Mouse (Mus musculus): ENCODE measurements at regions not wholly inside any gene's neighbourhood (a gene's known extent, or its start where the extent isn't known, plus 50 kb on each side); places are given as distances from the start of the nearest gene placed in this dataset.
"Not testable (repeated sequence)": the region's sequence is repeated elsewhere in the genome, so short reads cannot be mapped to it uniquely, and the experiment has no call there.

DNA sequence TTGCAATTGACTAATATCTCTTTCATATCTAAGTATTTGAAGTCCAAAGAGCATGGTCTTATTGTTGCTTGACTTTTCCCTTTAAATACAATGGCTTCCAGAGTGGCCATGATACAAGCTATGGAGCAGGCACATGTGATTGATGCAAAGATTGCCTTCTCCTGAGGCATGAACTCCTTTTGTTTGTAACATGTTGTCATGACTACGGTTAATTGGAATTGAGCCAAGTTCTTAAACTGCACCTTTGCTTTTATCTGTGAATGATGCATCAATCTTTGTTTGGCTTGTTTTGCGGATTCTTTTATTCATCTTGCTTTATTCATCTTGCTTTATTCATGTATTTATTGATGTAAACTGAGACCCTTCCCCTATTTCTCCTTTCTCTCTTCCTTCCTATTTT is 711.8 kb downstream of the Trib2 start:
- Histone ChIP-seq H3K27me3 (ENCODE audit: control insufficient read depth, insufficient read depth, low read length) (no peaks in the 10 kb centered on the region), H3K36me3 (ENCODE audit: control insufficient read depth, insufficient read depth, low read length) (no peaks in the 10 kb centered on the region), H3K27ac (ENCODE audit: insufficient read depth, low read depth, low read length) (no peak overlapping the region), H3K4me3 (ENCODE audit: low read depth, low read length) (no peak overlapping the region), H3K4me1 (ENCODE audit: control insufficient read depth, insufficient read depth, insufficient read length, low read length) (no peaks in the 10 kb centered on the region)
- TF ChIP-seq POLR2A (IDR thresholded peaks at IDR 0.05; ENCODE audit: low read depth, low read length) (no peak), CTCF (IDR thresholded peaks at IDR 0.05; ENCODE audit: extremely low read depth, insufficient read length, insufficient replicate concordance, low read depth, low read length) (no peak)
- WGBS = 81% methylated on average over 2 of the region's 2 CpGs

DNA sequence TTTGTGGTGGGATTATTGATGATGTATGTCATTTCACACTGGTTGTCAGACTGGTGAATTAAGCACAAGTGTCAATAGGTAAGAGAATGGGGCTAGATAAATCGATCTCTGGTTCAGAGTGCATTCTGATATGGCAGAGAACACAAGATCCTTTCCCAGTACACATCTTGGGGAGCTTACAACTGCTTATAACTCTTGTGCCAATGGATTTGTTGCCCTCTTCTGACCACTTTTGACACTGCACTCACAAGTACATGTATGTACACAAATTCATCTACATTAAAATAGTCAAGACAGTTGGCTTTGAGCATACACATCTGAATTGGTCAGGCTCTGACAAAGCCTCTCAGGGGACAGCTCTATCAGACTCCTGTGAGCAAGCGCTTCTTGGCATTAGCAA is 738.1 kb downstream of the Trib2 start:
- Histone ChIP-seq H3K27ac (ENCODE audit: insufficient read depth, low read depth, low read length) (no peak overlapping the region), H3K4me3 (ENCODE audit: low read depth, low read length) (no peak overlapping the region), H3K4me1 (ENCODE audit: control insufficient read depth, insufficient read depth, insufficient read length, low read length) (no peaks in the 10 kb centered on the region), H3K36me3 (ENCODE audit: control insufficient read depth, insufficient read depth, low read length) (no peaks in the 10 kb centered on the region), H3K27me3 (ENCODE audit: control insufficient read depth, insufficient read depth, low read length) (no peaks in the 10 kb centered on the region)
- TF ChIP-seq CTCF (IDR thresholded peaks at IDR 0.05; ENCODE audit: extremely low read depth, insufficient read length, insufficient replicate concordance, low read depth, low read length) (no peak), POLR2A (IDR thresholded peaks at IDR 0.05; ENCODE audit: low read depth, low read length) (no peak)
- 66% methylated on average over 2 of the region's 2 CpGs for WGBS

DNA sequence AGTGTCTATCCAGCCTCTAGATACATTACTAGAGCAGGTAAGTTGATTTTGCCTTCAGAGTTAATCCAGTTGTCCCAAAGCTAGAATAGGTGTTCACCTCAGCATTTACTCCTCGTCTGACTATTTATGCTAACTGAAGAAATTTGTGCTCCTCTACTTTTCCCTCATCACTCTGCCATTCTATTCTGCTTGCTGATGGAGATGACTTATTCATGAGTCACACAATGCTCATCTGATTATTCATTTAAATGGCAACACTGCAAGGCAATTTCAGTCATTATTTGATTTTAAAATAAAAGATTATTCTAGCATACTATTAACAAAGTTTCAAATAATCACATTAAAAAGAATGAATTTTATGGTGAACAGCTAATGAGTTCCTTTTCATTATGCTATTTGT is 752.4 kb downstream of the Trib2 start:
- H3K4me3 ChIP-seq (ENCODE audit: low read depth, low read length) = no peak overlapping the region
- 47% methylated on average over 1 of the region's 1 CpGs for WGBS
- TF ChIP-seq POLR2A (IDR thresholded peaks at IDR 0.05; ENCODE audit: low read depth, low read length) (no peak), CTCF (IDR thresholded peaks at IDR 0.05; ENCODE audit: extremely low read depth, insufficient read length, insufficient replicate concordance, low read depth, low read length) (no peak)
- H3K27me3 ChIP-seq (ENCODE audit: control insufficient read depth, insufficient read depth, low read length) = no peaks in the 10 kb centered on the region
- H3K4me1 ChIP-seq (ENCODE audit: control insufficient read depth, insufficient read depth, insufficient read length, low read length) = no peaks in the 10 kb centered on the region
- no peak overlapping the region for H3K27ac ChIP-seq (ENCODE audit: insufficient read depth, low read depth, low read length)
- no peaks in the 10 kb centered on the region for H3K36me3 ChIP-seq (ENCODE audit: control insufficient read depth, insufficient read depth, low read length)

DNA sequence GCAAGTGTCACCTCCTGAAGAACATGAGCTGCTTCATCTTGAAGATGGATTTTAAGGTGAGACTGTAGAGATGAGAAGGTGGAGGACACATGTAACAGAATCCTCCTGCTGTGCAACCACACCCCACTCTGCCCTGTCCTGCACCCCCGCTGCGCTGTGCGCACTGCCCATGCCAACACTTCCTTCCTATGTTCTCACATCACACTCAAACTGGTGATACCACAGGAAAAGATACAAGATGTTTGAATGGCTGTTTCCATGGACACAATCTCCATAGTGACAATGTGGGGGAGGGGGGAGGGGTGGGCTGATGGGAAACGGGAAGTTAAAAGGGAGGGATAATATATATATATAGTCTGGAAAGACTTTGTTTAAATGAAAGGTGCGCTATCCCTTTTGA is 765.3 kb downstream of the Trib2 start:
- no peaks in the 10 kb centered on the region for H3K36me3 ChIP-seq (ENCODE audit: control insufficient read depth, insufficient read depth, low read length)
- no peaks in the 10 kb centered on the region for H3K4me1 ChIP-seq (ENCODE audit: control insufficient read depth, insufficient read depth, insufficient read length, low read length)
- H3K27ac ChIP-seq (ENCODE audit: insufficient read depth, low read depth, low read length) = no peak overlapping the region
- TF ChIP-seq CTCF (IDR thresholded peaks at IDR 0.05; ENCODE audit: extremely low read depth, insufficient read length, insufficient replicate concordance, low read depth, low read length) (no peak), POLR2A (IDR thresholded peaks at IDR 0.05; ENCODE audit: low read depth, low read length) (no peak)
- no peaks in the 10 kb centered on the region for H3K27me3 ChIP-seq (ENCODE audit: control insufficient read depth, insufficient read depth, low read length)
- whole genome bisulfite sequencing = 90% methylated on average over 5 of the region's 5 CpGs
- no peak overlapping the region for H3K4me3 ChIP-seq (ENCODE audit: low read depth, low read length)

DNA sequence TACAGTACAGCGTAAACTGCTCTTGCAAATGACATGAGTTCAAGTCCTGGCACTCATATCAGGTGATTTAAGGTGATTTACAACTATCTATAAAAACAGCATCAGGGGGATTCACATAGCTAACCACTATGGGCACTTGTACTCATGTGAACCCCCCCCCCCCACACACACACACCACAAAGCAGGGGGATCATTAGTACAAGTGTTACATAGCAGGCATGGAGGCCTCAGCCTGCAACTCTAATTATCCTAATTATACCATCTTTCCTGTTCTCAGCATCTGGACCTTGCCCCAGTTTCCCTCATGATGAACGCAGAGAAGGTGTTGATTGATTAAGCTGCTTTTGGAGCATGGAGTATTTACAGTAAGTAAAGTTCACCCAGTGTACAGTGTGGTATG is 773.5 kb downstream of the Trib2 start:
- Histone ChIP-seq H3K36me3 (ENCODE audit: control insufficient read depth, insufficient read depth, low read length) (no peaks in the 10 kb centered on the region), H3K4me1 (ENCODE audit: control insufficient read depth, insufficient read depth, insufficient read length, low read length) (no peaks in the 10 kb centered on the region), H3K27me3 (ENCODE audit: control insufficient read depth, insufficient read depth, low read length) (no peaks in the 10 kb centered on the region), H3K27ac (ENCODE audit: insufficient read depth, low read depth, low read length) (no peak overlapping the region), H3K4me3 (ENCODE audit: low read depth, low read length) (no peak overlapping the region)
- 81% methylated on average over 2 of the region's 2 CpGs for WGBS
- TF ChIP-seq CTCF (IDR thresholded peaks at IDR 0.05; ENCODE audit: extremely low read depth, insufficient read length, insufficient replicate concordance, low read depth, low read length) = no peak
- no peak for TF ChIP-seq POLR2A (IDR thresholded peaks at IDR 0.05; ENCODE audit: low read depth, low read length)

DNA sequence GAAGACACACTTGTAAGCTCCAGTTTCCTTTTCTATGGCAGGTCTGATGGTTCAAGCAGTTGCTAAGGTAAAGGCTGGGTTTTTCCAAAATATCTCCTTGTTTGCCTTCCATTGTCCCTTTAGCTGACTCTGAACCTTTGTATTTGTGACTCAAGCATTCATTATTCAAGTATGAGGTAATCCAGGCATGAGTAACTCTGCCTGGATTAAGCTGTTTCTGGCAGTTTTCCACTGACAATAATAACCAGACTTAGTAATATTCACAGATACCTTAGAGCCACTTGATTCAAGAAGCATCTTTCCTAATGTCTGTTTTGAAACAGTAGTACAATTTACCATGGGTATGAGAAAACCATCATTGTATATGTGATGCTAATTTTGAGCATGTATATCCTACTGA is 805.6 kb downstream of the Trib2 start:
- Histone ChIP-seq H3K36me3 (ENCODE audit: control insufficient read depth, insufficient read depth, low read length) (no peaks in the 10 kb centered on the region), H3K4me1 (ENCODE audit: control insufficient read depth, insufficient read depth, insufficient read length, low read length) (no peaks in the 10 kb centered on the region), H3K4me3 (ENCODE audit: low read depth, low read length) (no peak overlapping the region), H3K27me3 (ENCODE audit: control insufficient read depth, insufficient read depth, low read length) (no peaks in the 10 kb centered on the region), H3K27ac (ENCODE audit: insufficient read depth, low read depth, low read length) (no peak overlapping the region)
- no peak for TF ChIP-seq POLR2A (IDR thresholded peaks at IDR 0.05; ENCODE audit: low read depth, low read length)
- TF ChIP-seq CTCF (IDR thresholded peaks at IDR 0.05; ENCODE audit: extremely low read depth, insufficient read length, insufficient replicate concordance, low read depth, low read length) = no peak

DNA sequence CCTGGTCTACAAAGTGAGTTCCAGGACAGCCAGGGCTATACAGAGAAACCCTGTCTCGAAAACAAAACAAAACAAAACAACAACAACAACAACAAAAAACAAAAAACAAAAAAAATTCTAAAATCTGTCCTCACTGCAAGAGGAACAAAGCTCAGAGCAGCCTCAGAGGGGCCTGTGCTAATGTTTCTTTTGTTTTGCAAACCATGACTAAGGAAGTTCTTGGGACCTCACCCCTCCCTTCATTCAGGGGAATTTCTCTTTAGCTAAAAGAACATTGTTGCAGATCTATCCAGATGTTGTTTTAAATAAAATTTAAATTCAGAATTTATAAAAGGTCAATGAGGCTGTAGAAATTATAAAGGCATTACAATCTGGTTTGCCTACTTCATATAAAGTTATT is 814.3 kb downstream of the Trib2 start:
- not testable (repeated sequence) for H3K4me3 ChIP-seq (ENCODE audit: low read depth, low read length); H3K36me3 ChIP-seq (ENCODE audit: control insufficient read depth, insufficient read depth, low read length); H3K27ac ChIP-seq (ENCODE audit: insufficient read depth, low read depth, low read length); H3K4me1 ChIP-seq (ENCODE audit: control insufficient read depth, insufficient read depth, insufficient read length, low read length); H3K27me3 ChIP-seq (ENCODE audit: control insufficient read depth, insufficient read depth, low read length)
- WGBS = 18% methylated on average over 1 of the region's 1 CpGs
